Mouse (Mus musculus) E14TG2a.4 (cell line): ENCODE data around the gene Adamts4.

Source experiments
- CTCF ChIP-seq: conservative IDR thresholded peaks from 2 replicates; pipeline ENCODE4 v1.5.1; 2014; ENCODE audit warnings: low read length
- NANOG ChIP-seq: IDR thresholded peaks from 2 replicates; pipeline ENCODE4 v1.6.1; 2014; ENCODE audit warnings: borderline replicate concordance, low read length, mixed read lengths

- TF ChIP-seq NANOG (no peak), CTCF (no peak)
These were observed 20.5 kb upstream of the Adamts4 start for GRCm38 (mm10) chr1:171229750-171230149.
